Mouse (Mus musculus): ENCODE data around the gene Pkd1l2.

Pkd1l2 gene

GRCm38 (mm10) chr8:117033393-117033792, 48.9 kb downstream of the Pkd1l2 start:
- no peak for DNase-seq (ENCODE audit: low read depth)

- no peak for DNase-seq (ENCODE audit: low read depth)
Observed at GRCm38 (mm10) chr8:117032609-117033008, 49.6 kb downstream of the Pkd1l2 start.

GRCm38 (mm10) chr8:117031476-117031875, 50.8 kb downstream of the Pkd1l2 start:
- DNase-seq (ENCODE audit: low read depth) = no peak

GRCm38 (mm10) chr8:117028686-117029085, 53.6 kb downstream of the Pkd1l2 start:
- DNase-seq (ENCODE audit: low read depth) = no peak

DNA sequence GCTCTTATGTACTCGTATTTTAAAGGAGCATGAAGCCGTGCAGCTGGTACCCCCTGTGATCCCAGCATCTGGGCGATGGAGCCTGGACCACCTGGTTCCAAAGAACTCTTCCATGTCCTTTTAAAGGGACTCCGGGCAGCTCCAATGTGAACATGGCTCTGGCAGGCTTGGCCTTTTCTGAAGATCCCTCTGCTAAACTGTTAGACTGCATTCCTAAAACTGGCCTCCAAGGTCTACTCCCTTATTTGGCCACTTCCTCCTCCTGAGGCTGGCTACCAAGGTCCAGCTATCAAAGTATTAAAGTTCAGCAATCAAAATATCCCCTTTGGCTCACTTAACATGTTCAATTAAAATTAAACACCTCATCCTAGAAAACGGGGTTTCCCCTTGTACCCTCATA, 54.6 kb downstream of the Pkd1l2 start:
- no peak for DNase-seq (ENCODE audit: low read depth)

DNA sequence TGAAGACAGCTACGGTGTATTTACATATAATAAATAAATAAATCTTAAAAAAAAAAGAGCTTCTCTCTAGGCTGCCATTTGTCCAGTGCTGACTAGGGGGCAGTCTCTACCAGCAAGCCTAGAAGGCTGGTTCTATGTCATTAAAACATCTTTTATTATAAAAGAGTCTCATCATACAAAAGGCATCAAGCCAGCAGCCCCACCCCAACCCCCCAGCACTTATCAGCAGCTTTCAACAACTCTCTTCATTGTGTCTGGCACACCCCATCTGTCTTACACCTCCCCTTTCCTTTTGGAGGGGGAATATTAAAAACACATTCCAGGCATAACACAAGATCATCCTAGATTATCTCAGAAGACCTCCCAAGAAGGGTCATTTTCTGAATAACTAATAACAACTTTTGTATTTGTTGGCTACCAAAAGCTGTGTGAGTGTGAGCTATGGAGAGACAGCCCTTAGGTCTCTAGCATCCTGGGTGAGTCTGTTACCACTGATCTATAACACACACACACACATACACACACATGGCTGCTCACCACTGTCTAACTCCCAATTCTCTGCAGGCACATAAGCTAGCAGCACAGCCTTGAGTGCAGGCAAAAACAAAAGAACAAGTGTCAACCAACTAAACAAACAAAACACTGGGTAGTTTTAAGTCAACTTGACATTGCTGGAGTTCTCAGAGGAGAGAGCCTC, 59.8 kb downstream of the Pkd1l2 start:
- DNase-seq (ENCODE audit: low read depth) = no peak

GRCm38 (mm10) chr8:117019323-117020275, 62.6 kb downstream of the Pkd1l2 start:
- no peak for DNase-seq (ENCODE audit: low read depth)

- DNase-seq (ENCODE audit: low read depth) = no peak
Observed at GRCm38 (mm10) chr8:117017896-117018295, 64.4 kb downstream of the Pkd1l2 start.

GRCm38 (mm10) chr8:117017006-117017405, 65.2 kb downstream of the Pkd1l2 start:
- DNase-seq (ENCODE audit: low read depth) = no peak

DNA sequence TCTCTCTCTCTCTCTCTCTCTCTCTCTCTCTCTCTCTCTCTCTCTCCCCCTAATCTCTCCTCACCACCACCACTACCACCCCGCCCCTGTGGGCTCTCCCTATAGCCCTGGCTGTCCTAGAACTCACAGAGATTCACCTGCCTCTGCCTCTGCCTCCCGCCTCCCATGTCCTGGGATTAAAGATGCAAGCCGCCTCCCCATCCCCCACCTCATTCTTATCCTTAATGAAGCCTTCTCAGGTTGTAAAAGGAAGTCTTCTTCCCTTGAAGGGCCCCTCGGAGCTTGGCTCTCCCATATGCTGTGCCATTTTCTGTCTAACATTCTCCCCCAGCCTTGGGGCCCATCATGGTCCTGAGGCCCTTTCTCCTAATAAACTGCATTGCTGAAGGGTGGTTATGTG, 66.6 kb downstream of the Pkd1l2 start:
- DNase-seq (ENCODE audit: low read depth) = no peak

DNA sequence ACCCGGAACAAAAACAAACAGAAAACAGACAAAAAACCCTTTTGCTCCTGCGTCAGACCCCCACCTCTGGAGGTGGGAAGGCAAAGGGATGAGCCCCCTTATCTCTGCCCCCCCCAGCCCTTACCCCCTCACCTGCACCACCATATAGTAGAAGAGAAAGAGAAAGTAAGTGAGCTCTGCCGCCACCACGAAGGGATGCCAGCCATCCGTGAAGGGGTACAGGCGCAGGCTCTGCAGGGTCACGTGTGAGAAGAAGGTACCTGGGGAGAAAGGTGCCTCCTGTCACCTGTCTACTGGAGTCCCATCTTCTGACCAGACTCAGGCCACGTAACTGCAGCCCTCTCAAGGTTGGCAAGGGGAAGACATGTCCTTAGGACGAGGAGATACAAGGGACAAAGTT, 70.9 kb downstream of the Pkd1l2 start:
- no peak for DNase-seq (ENCODE audit: low read depth)

DNA sequence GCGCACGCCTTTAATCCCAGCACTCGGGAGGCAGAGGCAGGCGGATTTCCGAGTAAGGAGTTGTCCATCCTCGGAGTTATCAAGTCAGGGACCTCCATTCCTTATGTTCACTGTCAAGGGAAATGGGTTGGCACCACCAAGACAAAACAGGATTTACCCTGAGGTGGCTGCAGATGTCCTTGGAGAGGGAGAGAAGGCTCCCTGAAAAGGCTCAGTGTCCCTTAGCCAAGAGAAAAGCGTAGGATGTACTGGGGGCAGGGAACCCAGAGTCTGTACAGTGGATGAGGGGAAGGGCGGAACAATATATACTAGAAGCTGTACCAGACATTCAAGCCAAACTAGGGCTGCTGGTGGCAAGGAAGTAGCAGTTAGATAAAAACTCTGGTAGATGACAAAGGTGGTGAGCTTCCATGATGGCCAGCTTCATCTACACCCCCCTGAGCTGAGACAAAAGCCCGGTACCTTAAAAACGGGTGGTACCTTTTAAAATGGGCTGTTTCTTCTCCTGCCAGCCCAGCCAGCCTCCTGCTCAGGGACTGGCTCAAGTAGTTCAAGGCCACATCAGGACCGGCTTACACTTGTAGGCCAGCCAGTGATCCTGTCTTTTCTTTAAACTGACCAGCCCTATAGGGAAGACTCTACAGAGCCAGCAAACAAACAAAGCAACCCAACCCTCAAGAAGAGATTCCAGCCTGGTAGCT, 88.1 kb downstream of the Pkd1l2 start:
- no peak for DNase-seq (ENCODE audit: low read depth)

GRCm38 (mm10) chr8:116993095-116993867, 89.0 kb downstream of the Pkd1l2 start, which contains the start of gene Gcsh:
Gcsh (minus strand) TSS chr8:116993537.
- peak; percentile 98 for DNase-seq (ENCODE audit: low read depth)

DNA sequence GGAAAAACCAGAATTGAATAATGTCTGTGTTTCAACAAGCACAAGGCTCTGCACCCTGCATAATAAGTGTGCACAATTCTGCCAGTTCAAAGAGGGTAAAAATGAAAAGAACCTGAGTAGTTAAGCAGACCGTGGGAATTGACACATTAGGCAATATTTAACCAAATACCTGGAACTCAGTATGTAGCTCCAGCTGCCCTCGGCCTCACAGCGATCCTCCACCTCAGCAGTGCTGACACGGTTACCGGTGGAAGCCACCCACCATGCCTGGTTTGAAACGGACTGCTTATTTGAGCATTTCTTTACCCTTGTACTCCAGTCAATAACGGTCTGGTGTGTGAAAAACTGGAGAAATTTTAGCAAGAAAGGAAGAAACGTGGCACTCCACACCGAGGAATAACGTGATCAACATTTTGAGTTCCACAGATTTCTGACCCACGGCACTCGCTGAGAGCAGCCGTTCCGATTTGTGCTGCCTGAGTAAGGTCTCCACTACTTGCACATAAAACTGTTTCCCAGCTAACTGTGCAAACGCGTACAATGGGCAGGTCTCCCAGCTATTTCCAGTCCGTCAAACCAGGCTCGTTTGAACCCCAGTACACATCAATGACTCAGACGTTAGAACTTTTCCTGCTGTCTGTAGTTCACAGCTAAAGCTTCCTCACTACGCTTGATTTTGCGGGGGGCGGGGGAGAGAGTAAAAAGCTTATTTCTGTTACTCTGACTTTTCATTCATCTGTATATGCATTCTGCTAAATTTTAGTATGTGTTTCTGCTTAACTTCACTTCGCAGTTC, 89.9 kb downstream of the Pkd1l2 start:
- peak; percentile 23 for DNase-seq (ENCODE audit: low read depth)

GRCm38 (mm10) chr8:116991241-116991640, 91.0 kb downstream of the Pkd1l2 start:
- no peak for DNase-seq (ENCODE audit: low read depth)

- DNase-seq (ENCODE audit: low read depth) = no peak
Observed at GRCm38 (mm10) chr8:116989842-116990241, 92.4 kb downstream of the Pkd1l2 start.

GRCm38 (mm10) chr8:116980117-116980516, 102.1 kb downstream of the Pkd1l2 start:
- DNase-seq (ENCODE audit: low read depth) = peak; percentile 73

DNA sequence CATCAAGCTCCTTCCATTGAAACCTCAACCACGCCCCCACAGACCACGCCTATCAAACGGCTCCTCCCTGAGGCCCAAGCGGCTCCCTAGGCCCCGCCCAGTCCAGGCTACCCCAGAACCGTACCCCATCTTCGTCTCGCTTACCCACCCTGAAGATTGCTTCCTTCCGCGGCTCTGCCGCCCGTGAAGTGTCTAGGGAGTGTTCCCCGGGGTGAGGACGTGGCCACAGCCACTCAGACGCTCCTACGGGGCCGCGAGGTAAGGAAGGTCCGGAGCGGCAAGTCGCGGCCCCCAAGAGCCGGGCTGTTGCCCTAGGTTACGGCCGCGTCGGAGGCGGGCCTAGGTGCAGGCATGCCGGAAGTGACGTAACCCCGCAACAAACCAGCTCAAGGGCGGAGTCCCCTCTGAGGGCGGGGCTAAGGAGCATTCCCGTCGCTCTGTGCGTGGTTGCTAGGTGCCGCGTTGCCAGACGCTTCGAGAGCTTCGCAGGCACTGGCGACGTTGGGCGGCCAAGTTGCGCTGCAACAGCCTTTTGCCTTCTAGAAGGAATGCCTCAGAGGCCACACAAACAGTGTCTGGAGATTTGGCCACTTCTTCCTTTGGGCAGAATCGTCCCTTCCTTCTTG, 103.5 kb downstream of the Pkd1l2 start, which contains the start of gene 1700030J22Rik:
1700030J22Rik (minus strand) TSS at position 329 of the 626 bp plus-strand sequence.
- DNase-seq (ENCODE audit: low read depth) = peak; percentile 98

GRCm38 (mm10) chr8:116978052-116978451, 104.2 kb downstream of the Pkd1l2 start:
- DNase-seq (ENCODE audit: low read depth) = no peak

GRCm38 (mm10) chr8:116975606-116976005, 106.6 kb downstream of the Pkd1l2 start:
- DNase-seq (ENCODE audit: low read depth) = no peak

Measured in c-Kit-positive CD71-positive TER-119-negative erythroid progenitor cells, embryonic 14.5 days (primary cell).